Mouse (Mus musculus) layer of hippocampus, adult 2 months (tissue): ENCODE data around the gene Rnf111. TPM values are rescaled to one million over a fixed set of nuclear protein-coding genes. Genes with fewer than 3 reads are reported as not detected.
A peak's percentile ranks its signal among the peaks of the same experiment; 100 is the strongest.
"Not testable (repeated sequence)": the region's sequence is repeated elsewhere in the genome, so short reads cannot be mapped to it uniquely, and the experiment has no call there.

Experiments used
- DNase-seq, 2 experiments: peaks; one replicate each; pipeline ENCODE4 v3.0.0; 2022; ENCODE audit warnings: low spot score in 2 of 2
- H3K27ac ChIP-seq: fragments of 200-600 bp; 2 replicates; pipeline ENCODE4 v1.8.1; 2022
- H3K4me3 ChIP-seq: fragments of 200-600 bp; 2 replicates; pipeline ENCODE4 v1.8.1; 2022; ENCODE audit warnings: mild to moderate bottlenecking
- CTCF ChIP-seq: fragments of 200-600 bp; conservative IDR thresholded peaks from 2 replicates; pipeline ENCODE4 v1.8.1; 2022; ENCODE audit warnings: antibody characterized with exemption, mild to moderate bottlenecking, moderate library complexity
- total RNA-seq, 2 experiments: library from RNA; stranded (reverse); gene quantifications; 2 replicates each; pipeline ENCODE4 v1.2.3; 2021

The Rnf111 gene
- total RNA-seq, 2 experiments from 2014 or later: 42.4 to 43.7 TPM

- DNase-seq: no peak
- Histone ChIP-seq H3K27ac (no peak overlapping the region), H3K4me3 (no peak overlapping the region)
- no peak for TF ChIP-seq CTCF
Measured at GRCm38 (mm10) chr9:70483495-70483894, 20.0 kb downstream of the Rnf111 start.

GRCm38 (mm10) chr9:70481872-70482271 lies 21.7 kb downstream of the Rnf111 start:
- no peak for TF ChIP-seq CTCF
- DNase-seq: no peak
- Histone ChIP-seq H3K27ac (no peak overlapping the region), H3K4me3 (no peak overlapping the region)

GRCm38 (mm10) chr9:70477229-70477628 lies 26.3 kb downstream of the Rnf111 start:
- Histone ChIP-seq H3K27ac (no peak overlapping the region), H3K4me3 (no peak overlapping the region)
- TF ChIP-seq CTCF: no peak
- no peak for DNase-seq

- no peak for TF ChIP-seq CTCF
- DNase-seq: no peak
Measured at GRCm38 (mm10) chr9:70475777-70476270, 27.7 kb downstream of the Rnf111 start.

GRCm38 (mm10) chr9:70473400-70473799 lies 30.1 kb downstream of the Rnf111 start:
- H3K27ac ChIP-seq: no peak overlapping the region
- no peak overlapping the region for H3K4me3 ChIP-seq
- TF ChIP-seq CTCF: no peak
- no peak for DNase-seq

More at GRCm38 (mm10) chr9:70475777-70476270, 27.7 kb downstream of the Rnf111 start:
- Histone ChIP-seq H3K4me3 (no peak overlapping the region), H3K27ac (no peak overlapping the region)

- not testable (repeated sequence) for H3K27ac ChIP-seq, DNase-seq, H3K4me3 ChIP-seq
Measured at GRCm38 (mm10) chr9:70463091-70463490, 40.4 kb downstream of the Rnf111 start.

GRCm38 (mm10) chr9:70452371-70452770 lies 51.2 kb downstream of the Rnf111 start:
- no peak overlapping the region for H3K4me3 ChIP-seq
- no peak for DNase-seq
- TF ChIP-seq CTCF: no peak
- no peak overlapping the region for H3K27ac ChIP-seq

- Histone ChIP-seq H3K4me3 (no peak overlapping the region), H3K27ac (no peak overlapping the region)
- DNase-seq: no peak
- TF ChIP-seq CTCF: no peak
Measured at GRCm38 (mm10) chr9:70449072-70449471, 54.5 kb downstream of the Rnf111 start.

- no peak for TF ChIP-seq CTCF
- no peak for DNase-seq
- H3K27ac ChIP-seq: no peak overlapping the region
- H3K4me3 ChIP-seq: no peak overlapping the region
Measured at GRCm38 (mm10) chr9:70439959-70440358, 63.6 kb downstream of the Rnf111 start.

GRCm38 (mm10) chr9:70422661-70423060 lies 80.9 kb downstream of the Rnf111 start:
- no peak for DNase-seq
- TF ChIP-seq CTCF: no peak
- H3K27ac ChIP-seq: no peak overlapping the region

GRCm38 (mm10) chr9:70421257-70422056 lies 82.1 kb downstream of the Rnf111 start, which contains the start of gene Ccnb2:
Ccnb2 (minus strand) TSS chr9:70421547.
- H3K4me3 ChIP-seq: peak within 1 kb of the TSS; percentile 55
- H3K27ac ChIP-seq: no peak within 1 kb of the TSS; the same call in 1 of the 2 replicates
- peak; percentile 78 to 88 for DNase-seq
- TF ChIP-seq CTCF: peak; percentile 34; the same call in 1 of the 2 replicates

More at GRCm38 (mm10) chr9:70422661-70423060, 80.9 kb downstream of the Rnf111 start:
- no peak overlapping the region for H3K4me3 ChIP-seq

- TF ChIP-seq CTCF: peak; percentile 63
- DNase-seq: no peak
- no peak overlapping the region for H3K27ac ChIP-seq
- H3K4me3 ChIP-seq: no peak overlapping the region
Measured at GRCm38 (mm10) chr9:70416412-70416811, 87.1 kb downstream of the Rnf111 start.

- no peak overlapping the region for H3K4me3 ChIP-seq
- H3K27ac ChIP-seq: no peak overlapping the region
- no peak for DNase-seq
- TF ChIP-seq CTCF: no peak
Measured at GRCm38 (mm10) chr9:70413038-70413437, 90.5 kb downstream of the Rnf111 start.

GRCm38 (mm10) chr9:70410668-70411067 lies 92.9 kb downstream of the Rnf111 start:
- Histone ChIP-seq H3K4me3 (no peak overlapping the region), H3K27ac (no peak overlapping the region)
- DNase-seq: no peak
- no peak for TF ChIP-seq CTCF
